Mouse (Mus musculus) heart, embryonic 12.5 days (tissue): Measurements from ENCODE around the gene Plcb1. TPM values are rescaled to one million over a fixed set of nuclear protein-coding genes. Genes with fewer than 3 reads are reported as not detected.

ENCODE experiments used
- ATAC-seq: fragments of 200-750 bp; cut with Nextera tagmentation; 2 replicates; pipeline ENCODE4 v1.8.0; 2017; ENCODE audit warnings: moderate TSS enrichment, moderate library complexity; ENCODE audit not compliant: insufficient number of reproducible peaks, low FRiP score
- H3K27ac ChIP-seq: fragments of 300-500 bp; sonication (generic); 2 replicates; pipeline ENCODE4 v1.5.1; 2016; ENCODE audit warnings: mild to moderate bottlenecking, moderate library complexity; ENCODE audit not compliant: poor library complexity, severe bottlenecking
- H3K27me3 ChIP-seq: fragments of 300-500 bp; sonication (generic); replicated peaks from 2 replicates; pipeline ENCODE4 v1.6.1; 2016; ENCODE audit warnings: mild to moderate bottlenecking, moderate library complexity
- H3K36me3 ChIP-seq: fragments of 300-500 bp; sonication (generic); 2 replicates; pipeline ENCODE4 v1.6.1; 2016; ENCODE audit warnings: mild to moderate bottlenecking, moderate library complexity
- H3K4me1 ChIP-seq: fragments of 300-500 bp; sonication (generic); replicated peaks from 2 replicates; pipeline ENCODE4 v1.6.1; 2016; ENCODE audit warnings: mild to moderate bottlenecking
- H3K4me2 ChIP-seq: fragments of 300-500 bp; sonication (generic); 2 replicates; pipeline ENCODE4 v1.6.1; 2016; ENCODE audit warnings: mild to moderate bottlenecking, moderate library complexity
- H3K4me3 ChIP-seq: fragments of 300-500 bp; sonication (generic); 2 replicates; pipeline ENCODE4 v1.5.1; 2016; ENCODE audit warnings: mild to moderate bottlenecking
- H3K9ac ChIP-seq: fragments of 300-500 bp; sonication (generic); 2 replicates; pipeline ENCODE4 v1.6.1; 2016; ENCODE audit warnings: mild to moderate bottlenecking, moderate library complexity
- H3K9me3 ChIP-seq: fragments of 300-500 bp; sonication (generic); replicated peaks from 2 replicates; pipeline ENCODE4 v1.6.1; 2016; ENCODE audit warnings: mild to moderate bottlenecking, moderate library complexity
- WGBS: fragments of 180-500 bp; shearing (Covaris S2); methylation state at CpG from one replicate; pipeline ENCODE4 v1.1.7; 2016; 5-methylcytosine and 5-hydroxymethylcytosine counted together
- polyA plus RNA-seq: library from polyadenylated mRNA; unstranded; fragments of >200 nt; fragmentation: Nextera tagmentation; extraction: Ambion mirVana; gene quantifications from 2 replicates; pipeline ENCODE4 v1.2.1, GENCODE M21; 2016

The Plcb1 gene
- polyA plus RNA-seq, 1 experiment from 2014 or later = 6.1 TPM

DNA sequence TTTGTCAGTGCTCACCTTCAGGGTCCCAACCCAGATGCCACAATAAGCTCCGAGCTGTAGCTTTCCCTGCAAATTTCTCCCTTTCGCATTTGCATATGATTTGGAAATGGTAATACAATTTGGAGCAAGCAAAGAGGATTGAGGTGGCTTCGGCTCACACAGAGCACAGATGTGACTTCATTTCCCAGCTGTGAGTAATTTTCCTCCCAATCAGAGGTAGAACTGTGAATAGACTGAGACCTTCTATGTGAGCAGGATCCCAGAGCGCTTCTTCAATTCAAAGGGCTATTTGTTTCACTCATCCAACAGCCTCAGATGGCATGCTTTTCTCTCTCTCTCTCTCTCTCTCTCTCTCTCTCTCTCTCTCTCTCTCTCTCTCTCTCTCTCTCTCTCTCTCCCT lies 367.4 kb downstream of the Plcb1 start:
- no peaks in the 10 kb centered on the region for H3K27me3 ChIP-seq
- no peaks in the 10 kb centered on the region for H3K4me1 ChIP-seq
- no peaks in the 10 kb centered on the region for H3K36me3 ChIP-seq
- no peak overlapping the region for H3K9ac ChIP-seq
- H3K4me3 ChIP-seq = no peak overlapping the region
- no peak for ATAC-seq
- H3K4me2 ChIP-seq = no peak overlapping the region
- no peak overlapping the region for H3K27ac ChIP-seq
- H3K9me3 ChIP-seq = no peaks in the 10 kb centered on the region
- 74% methylated on average over 4 of the region's 4 CpGs for WGBS

- WGBS = 75% methylated on average over 7 of the region's 7 CpGs
- Histone ChIP-seq H3K27me3 (no peaks in the 10 kb centered on the region), H3K4me1 (no peaks in the 10 kb centered on the region), H3K4me3 (no peak overlapping the region), H3K27ac (no peak overlapping the region), H3K9ac (no peak overlapping the region), H3K36me3 (no peaks in the 10 kb centered on the region), H3K4me2 (no peak overlapping the region), H3K9me3 (no peaks in the 10 kb centered on the region)
- ATAC-seq = no peak
Measured at GRCm38 (mm10) chr2:135156055-135156454, 370.2 kb downstream of the Plcb1 start.

GRCm38 (mm10) chr2:135157961-135158360 lies 372.1 kb downstream of the Plcb1 start:
- no peak for ATAC-seq
- no peak overlapping the region for H3K4me2 ChIP-seq
- H3K4me1 ChIP-seq = no peaks in the 10 kb centered on the region
- H3K27ac ChIP-seq = no peak overlapping the region
- WGBS = 88% methylated on average over 2 of the region's 2 CpGs
- H3K9ac ChIP-seq = no peak overlapping the region
- H3K9me3 ChIP-seq = no peaks in the 10 kb centered on the region
- no peaks in the 10 kb centered on the region for H3K36me3 ChIP-seq
- no peaks in the 10 kb centered on the region for H3K27me3 ChIP-seq
- no peak overlapping the region for H3K4me3 ChIP-seq

- no peaks in the 10 kb centered on the region for H3K27me3 ChIP-seq
Measured at GRCm38 (mm10) chr2:135161673-135162072, 375.8 kb downstream of the Plcb1 start.

GRCm38 (mm10) chr2:135165512-135165911 lies 379.6 kb downstream of the Plcb1 start:
- H3K36me3 ChIP-seq = no peaks in the 10 kb centered on the region
- no peaks in the 10 kb centered on the region for H3K9me3 ChIP-seq
- WGBS = 57% methylated on average over 3 of the region's 3 CpGs
- no peak for ATAC-seq
- no peak overlapping the region for H3K4me2 ChIP-seq
- no peak overlapping the region for H3K9ac ChIP-seq
- H3K4me3 ChIP-seq = no peak overlapping the region
- H3K27me3 ChIP-seq = no peaks in the 10 kb centered on the region
- H3K27ac ChIP-seq = no peak overlapping the region
- H3K4me1 ChIP-seq = no peaks in the 10 kb centered on the region

More at GRCm38 (mm10) chr2:135161673-135162072, 375.8 kb downstream of the Plcb1 start:
- H3K27ac ChIP-seq = no peak overlapping the region
- H3K4me2 ChIP-seq = no peak overlapping the region
- no peaks in the 10 kb centered on the region for H3K9me3 ChIP-seq
- WGBS = 75% methylated on average over 4 of the region's 4 CpGs
- H3K36me3 ChIP-seq = no peaks in the 10 kb centered on the region
- ATAC-seq = no peak
- no peak overlapping the region for H3K9ac ChIP-seq
- H3K4me1 ChIP-seq = no peaks in the 10 kb centered on the region
- H3K4me3 ChIP-seq = no peak overlapping the region

- H3K9me3 ChIP-seq = no peaks in the 10 kb centered on the region
- H3K4me1 ChIP-seq = no peaks in the 10 kb centered on the region
- 67% methylated on average over 4 of the region's 4 CpGs for WGBS
- H3K4me3 ChIP-seq = no peak overlapping the region
- no peak overlapping the region for H3K9ac ChIP-seq
- H3K36me3 ChIP-seq = no peaks in the 10 kb centered on the region
- ATAC-seq = no peak
- H3K27ac ChIP-seq = no peak overlapping the region
- H3K4me2 ChIP-seq = no peak overlapping the region
- H3K27me3 ChIP-seq = no peaks in the 10 kb centered on the region
Measured at GRCm38 (mm10) chr2:135175544-135175943, 389.7 kb downstream of the Plcb1 start.

GRCm38 (mm10) chr2:135187659-135188058 lies 401.8 kb downstream of the Plcb1 start:
- no peaks in the 10 kb centered on the region for H3K9me3 ChIP-seq
- WGBS = 70% methylated on average over 6 of the region's 6 CpGs
- no peaks in the 10 kb centered on the region for H3K36me3 ChIP-seq
- no peak for ATAC-seq
- H3K27me3 ChIP-seq = no peaks in the 10 kb centered on the region
- H3K27ac ChIP-seq = no peak overlapping the region
- H3K4me1 ChIP-seq = no peaks in the 10 kb centered on the region
- no peak overlapping the region for H3K4me3 ChIP-seq
- no peak overlapping the region for H3K9ac ChIP-seq
- no peak overlapping the region for H3K4me2 ChIP-seq

GRCm38 (mm10) chr2:135200830-135201229 lies 415.0 kb downstream of the Plcb1 start:
- no peaks in the 10 kb centered on the region for H3K36me3 ChIP-seq
- H3K27ac ChIP-seq = no peak overlapping the region
- H3K4me2 ChIP-seq = no peak overlapping the region
- H3K27me3 ChIP-seq = no peaks in the 10 kb centered on the region
- no peaks in the 10 kb centered on the region for H3K9me3 ChIP-seq
- no peak overlapping the region for H3K9ac ChIP-seq
- H3K4me1 ChIP-seq = peaks cover 13% of the 10 kb centered on the region
- no peak overlapping the region for H3K4me3 ChIP-seq
- no peak for ATAC-seq
- WGBS = 69% methylated on average over 3 of the region's 3 CpGs

- no peak overlapping the region for H3K4me3 ChIP-seq
- H3K36me3 ChIP-seq = no peaks in the 10 kb centered on the region
- H3K4me1 ChIP-seq = peaks cover 13% of the 10 kb centered on the region
- no peaks in the 10 kb centered on the region for H3K27me3 ChIP-seq
- H3K9ac ChIP-seq = no peak overlapping the region
- no peaks in the 10 kb centered on the region for H3K9me3 ChIP-seq
- H3K4me2 ChIP-seq = no peak overlapping the region
- no peak for ATAC-seq
- 30% methylated on average over 4 of the region's 4 CpGs for whole genome bisulfite sequencing
- peak overlapping the region; percentile 36 for H3K27ac ChIP-seq
Measured at GRCm38 (mm10) chr2:135202390-135202789, 416.5 kb downstream of the Plcb1 start.

DNA sequence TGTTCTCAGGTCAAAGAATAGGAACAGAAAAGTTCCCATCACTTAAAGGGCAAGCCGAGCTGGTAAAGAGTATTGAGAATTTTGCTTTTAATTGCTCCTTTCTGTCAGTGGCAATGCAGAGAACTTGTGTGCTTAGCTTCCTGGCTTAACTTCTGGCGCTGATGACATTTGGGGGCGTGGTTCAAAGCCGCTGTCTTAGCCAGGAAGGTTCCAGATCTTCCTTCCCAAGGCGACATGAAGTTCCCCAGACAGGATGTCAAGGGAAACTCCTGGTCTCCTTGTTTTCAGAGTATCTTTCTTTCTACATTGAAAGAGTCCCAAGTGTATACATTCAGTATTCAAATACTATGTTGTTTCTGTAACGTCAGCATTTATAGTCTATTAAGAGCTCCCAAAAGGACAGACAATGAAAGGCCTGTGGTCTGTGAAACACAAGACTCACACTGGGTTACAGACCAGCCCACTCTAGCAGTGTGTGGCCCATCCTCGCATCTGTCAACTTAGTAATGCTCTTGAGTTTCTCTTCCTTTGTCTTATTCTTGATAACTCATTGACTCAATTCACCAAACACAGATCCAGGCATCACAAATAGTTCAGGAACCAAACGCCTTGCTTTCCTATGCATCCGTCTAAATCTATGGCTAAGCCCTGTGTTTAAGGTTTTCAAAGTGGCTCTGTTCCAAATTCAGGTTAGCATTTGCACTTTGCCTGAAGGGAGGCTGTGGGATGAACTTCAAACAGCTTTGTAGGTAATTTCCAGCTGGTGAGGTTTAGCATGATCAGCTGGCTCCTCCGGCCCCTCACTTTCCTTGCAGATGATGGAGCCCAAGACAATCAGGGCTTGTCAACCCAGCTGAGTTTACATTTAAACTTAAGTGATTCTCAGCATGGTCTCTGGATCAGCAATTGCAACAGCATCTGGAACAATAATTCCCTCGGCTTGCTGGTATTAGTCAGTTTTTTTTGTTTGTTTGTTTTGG lies 418.6 kb downstream of the Plcb1 start:
- ATAC-seq = no peak
- no peaks in the 10 kb centered on the region for H3K36me3 ChIP-seq
- WGBS = 86% methylated on average over 11 of the region's 11 CpGs

GRCm38 (mm10) chr2:135208890-135209289 lies 423.0 kb downstream of the Plcb1 start:
- no peak for ATAC-seq
- H3K27me3 ChIP-seq = no peaks in the 10 kb centered on the region
- whole genome bisulfite sequencing = 59% methylated on average over 1 of the region's 1 CpGs
- H3K9me3 ChIP-seq = no peaks in the 10 kb centered on the region
- H3K27ac ChIP-seq = no peak overlapping the region
- no peaks in the 10 kb centered on the region for H3K36me3 ChIP-seq
- no peaks in the 10 kb centered on the region for H3K4me1 ChIP-seq
- no peak overlapping the region for H3K9ac ChIP-seq
- no peak overlapping the region for H3K4me2 ChIP-seq
- no peak overlapping the region for H3K4me3 ChIP-seq

More for the DNA sequence above, 418.6 kb downstream of the Plcb1 start:
- Histone ChIP-seq H3K9me3 (no peaks in the 10 kb centered on the region), H3K27me3 (no peaks in the 10 kb centered on the region), H3K9ac (no peak overlapping the region), H3K4me3 (no peak overlapping the region), H3K27ac (no peak overlapping the region), H3K4me2 (no peak overlapping the region), H3K4me1 (peaks cover 13% of the 10 kb centered on the region)
